Mouse (Mus musculus) naive thymus-derived CD4-positive, alpha-beta T cell, adult 2 months (primary cell): ENCODE measurements around the gene Senp7.
"Not testable (repeated sequence)": the region's sequence is repeated elsewhere in the genome, so short reads cannot be mapped to it uniquely, and the experiment has no call there.

Experiments
- DNase-seq: peaks from one replicate; pipeline ENCODE4 v3.0.0-alpha.2; 2011; ENCODE audit warnings: low read depth

The Senp7 gene

GRCm38 (mm10) chr16:56068523-56069070, 20.5 kb downstream of the Senp7 start:
- peak; percentile 56 for DNase-seq

GRCm38 (mm10) chr16:56071317-56072232, 23.4 kb downstream of the Senp7 start:
- DNase-seq = no peak

GRCm38 (mm10) chr16:56072533-56072932, 24.4 kb downstream of the Senp7 start:
- no peak for DNase-seq

- not testable (repeated sequence) for DNase-seq
These were observed 25.0 kb downstream of the Senp7 start for GRCm38 (mm10) chr16:56073150-56073549.

- no peak for DNase-seq
These were observed 26.0 kb downstream of the Senp7 start for GRCm38 (mm10) chr16:56074122-56074521.

- peak; percentile 17 for DNase-seq
These were observed 26.4 kb downstream of the Senp7 start for GRCm38 (mm10) chr16:56074565-56074964.

- peak; percentile 93 for DNase-seq
These were observed 27.3 kb downstream of the Senp7 start for GRCm38 (mm10) chr16:56075222-56076111.

- DNase-seq = no peak
These were observed 28.2 kb downstream of the Senp7 start for GRCm38 (mm10) chr16:56076121-56076869.

- DNase-seq = no peak
These were observed 31.3 kb downstream of the Senp7 start for GRCm38 (mm10) chr16:56079419-56079818.

GRCm38 (mm10) chr16:56081691-56082090, 33.6 kb downstream of the Senp7 start:
- no peak for DNase-seq

GRCm38 (mm10) chr16:56086336-56086735, 38.2 kb downstream of the Senp7 start:
- no peak for DNase-seq

- DNase-seq = no peak
These were observed 42.2 kb downstream of the Senp7 start for GRCm38 (mm10) chr16:56090385-56090784.

- not testable (repeated sequence) for DNase-seq
These were observed 48.4 kb downstream of the Senp7 start for GRCm38 (mm10) chr16:56096401-56097018.

- DNase-seq = no peak
These were observed 67.6 kb downstream of the Senp7 start for GRCm38 (mm10) chr16:56115706-56116105.

- no peak for DNase-seq
These were observed 68.0 kb downstream of the Senp7 start for GRCm38 (mm10) chr16:56116155-56116554.

- DNase-seq = no peak
These were observed 69.4 kb downstream of the Senp7 start for GRCm38 (mm10) chr16:56117327-56118180.

GRCm38 (mm10) chr16:56122517-56122916, 74.4 kb downstream of the Senp7 start:
- DNase-seq = no peak

GRCm38 (mm10) chr16:56124045-56124444, 75.9 kb downstream of the Senp7 start:
- no peak for DNase-seq

- DNase-seq = peak; percentile 73
These were observed 83.5 kb downstream of the Senp7 start for GRCm38 (mm10) chr16:56131666-56132065.

- DNase-seq = no peak
These were observed 86.0 kb downstream of the Senp7 start for GRCm38 (mm10) chr16:56134149-56134548.
